Mouse (Mus musculus): ENCODE results near the gene Mndal. TPM values are rescaled to one million over a fixed set of nuclear protein-coding genes. Genes with fewer than 3 reads are reported as not detected.
"Not testable (repeated sequence)": the region's sequence is repeated elsewhere in the genome, so short reads cannot be mapped to it uniquely, and the experiment has no call there.

Mndal gene
- polyA plus RNA-seq, 1 experiment from 2014 or later: not detected

- H3K4me1 ChIP-seq; H3K9me3 ChIP-seq; H3K27ac ChIP-seq; H3K4me3 ChIP-seq; H3K36me3 ChIP-seq (replicated peaks); DNase-seq (ENCODE audit: extremely low spot score, low spot score); H3K27me3 ChIP-seq (ENCODE audit: poor library complexity, severe bottlenecking): not testable (repeated sequence)
- WGBS: 81% methylated on average over 1 of the region's 1 CpGs
Observed at GRCm38 (mm10) chr1:173877125-173877524, 65.2 kb downstream of the Mndal start.

DNA sequence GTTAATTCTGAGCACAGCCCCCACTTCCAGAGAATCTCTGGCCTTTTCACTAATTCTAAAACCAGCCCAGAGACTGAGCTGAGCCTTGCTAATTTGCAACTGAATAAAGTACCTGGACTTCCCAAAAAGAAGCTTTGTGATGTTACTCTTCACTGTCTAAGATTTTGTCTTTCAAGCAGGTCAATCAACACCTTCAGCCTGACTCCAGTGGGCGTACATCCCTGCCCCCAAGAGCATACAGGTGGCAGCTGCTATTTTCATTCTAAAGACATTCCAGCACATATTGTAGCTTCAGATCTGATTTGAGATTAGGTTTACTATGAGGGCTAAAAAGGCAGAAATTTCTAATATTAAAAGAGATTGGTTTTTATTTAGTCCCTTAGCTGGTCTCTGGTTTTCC is 73.7 kb downstream of the Mndal start:
- not testable (repeated sequence) for H3K27ac ChIP-seq; H3K4me1 ChIP-seq; H3K36me3 ChIP-seq (replicated peaks); H3K4me3 ChIP-seq; H3K9me3 ChIP-seq; H3K27me3 ChIP-seq (ENCODE audit: poor library complexity, severe bottlenecking); DNase-seq (ENCODE audit: extremely low spot score, low spot score)
- 81% methylated on average over 1 of the region's 1 CpGs for WGBS

DNA sequence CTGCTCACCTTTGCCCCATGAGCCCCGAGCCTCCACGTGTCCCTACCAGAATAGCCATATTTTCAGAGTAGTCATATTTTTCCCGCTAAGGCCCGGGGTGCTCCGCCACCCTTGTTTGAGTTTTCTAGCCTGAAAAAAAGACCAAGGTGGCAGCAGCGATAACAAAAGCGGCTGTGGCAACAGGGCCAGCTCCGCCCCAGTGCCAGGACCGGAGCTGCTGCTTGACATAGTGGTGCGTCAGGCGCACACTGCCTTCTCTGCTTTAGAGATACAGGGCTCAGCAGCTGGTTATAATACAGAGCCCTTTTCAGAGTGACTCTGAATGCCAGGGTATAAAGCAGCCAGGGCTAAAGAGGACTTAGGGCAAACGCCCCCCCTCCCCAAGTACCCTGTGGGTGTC is 75.8 kb downstream of the Mndal start:
- 88% methylated on average over 12 of the region's 12 CpGs for WGBS
- no peaks in the 10 kb centered on the region for H3K4me1 ChIP-seq

GRCm38 (mm10) chr1:173853711-173854110 is 88.6 kb downstream of the Mndal start:
- H3K4me3 ChIP-seq; H3K4me1 ChIP-seq; H3K27ac ChIP-seq; H3K36me3 ChIP-seq (replicated peaks); DNase-seq (ENCODE audit: extremely low spot score, low spot score); H3K9me3 ChIP-seq; H3K27me3 ChIP-seq (ENCODE audit: poor library complexity, severe bottlenecking): not testable (repeated sequence)

More for the DNA sequence above, 75.8 kb downstream of the Mndal start:
- Histone ChIP-seq H3K27ac (no peak overlapping the region), H3K36me3 (replicated peaks) (no peaks in the 10 kb centered on the region), H3K9me3 (no peaks in the 10 kb centered on the region), H3K27me3 (ENCODE audit: poor library complexity, severe bottlenecking) (no peaks in the 10 kb centered on the region), H3K4me3 (no peak overlapping the region)
- no peak for DNase-seq (ENCODE audit: extremely low spot score, low spot score)

GRCm38 (mm10) chr1:173852853-173853252 is 89.4 kb downstream of the Mndal start:
- H3K27me3 ChIP-seq (ENCODE audit: poor library complexity, severe bottlenecking); H3K36me3 ChIP-seq (replicated peaks); H3K4me3 ChIP-seq; H3K9me3 ChIP-seq; H3K4me1 ChIP-seq; DNase-seq (ENCODE audit: extremely low spot score, low spot score); H3K27ac ChIP-seq: not testable (repeated sequence)
- 72% methylated on average over 4 of the region's 4 CpGs for WGBS

DNA sequence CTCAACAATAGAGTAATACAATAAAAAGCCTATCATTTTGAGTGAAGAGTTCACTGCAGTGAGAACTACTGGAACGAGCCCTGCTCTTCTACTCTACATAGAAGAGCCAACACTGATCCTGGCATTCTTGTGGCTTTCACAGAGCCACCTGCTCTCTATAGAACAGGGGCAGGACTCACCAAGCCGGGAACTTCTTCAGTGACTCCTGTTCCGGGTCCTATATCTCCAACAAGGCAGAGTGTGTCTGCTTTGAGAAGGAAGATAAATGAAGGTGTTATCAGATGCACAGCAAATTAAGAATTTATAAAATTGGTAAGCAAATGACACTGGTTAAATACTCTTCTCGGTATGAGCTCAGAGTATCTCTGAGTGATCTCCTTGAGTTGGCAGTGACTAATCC is 96.1 kb downstream of the Mndal start:
- not testable (repeated sequence) for DNase-seq (ENCODE audit: extremely low spot score, low spot score)

GRCm38 (mm10) chr1:173844754-173845153 is 97.5 kb downstream of the Mndal start:
- no peak overlapping the region for H3K27ac ChIP-seq
- no peak overlapping the region for H3K4me3 ChIP-seq
- H3K9me3 ChIP-seq: no peaks in the 10 kb centered on the region
- H3K27me3 ChIP-seq (ENCODE audit: poor library complexity, severe bottlenecking): no peaks in the 10 kb centered on the region
- WGBS: 90% methylated on average over 1 of the region's 1 CpGs
- no peaks in the 10 kb centered on the region for H3K4me1 ChIP-seq
- no peaks in the 10 kb centered on the region for H3K36me3 ChIP-seq (replicated peaks)
- DNase-seq (ENCODE audit: extremely low spot score, low spot score): no peak

More for the DNA sequence above, 96.1 kb downstream of the Mndal start:
- not testable (repeated sequence) for H3K27me3 ChIP-seq (ENCODE audit: poor library complexity, severe bottlenecking); H3K9me3 ChIP-seq; H3K27ac ChIP-seq; H3K36me3 ChIP-seq (replicated peaks); H3K4me1 ChIP-seq; H3K4me3 ChIP-seq
- WGBS: 86% methylated on average over 4 of the region's 4 CpGs

GRCm38 (mm10) chr1:173821481-173821803 is 120.8 kb downstream of the Mndal start:
- WGBS: 77% methylated on average over 2 of the region's 2 CpGs
- H3K4me3 ChIP-seq; DNase-seq (ENCODE audit: extremely low spot score, low spot score); H3K9me3 ChIP-seq; H3K4me1 ChIP-seq; H3K36me3 ChIP-seq (replicated peaks); H3K27ac ChIP-seq; H3K27me3 ChIP-seq (ENCODE audit: poor library complexity, severe bottlenecking): not testable (repeated sequence)

DNA sequence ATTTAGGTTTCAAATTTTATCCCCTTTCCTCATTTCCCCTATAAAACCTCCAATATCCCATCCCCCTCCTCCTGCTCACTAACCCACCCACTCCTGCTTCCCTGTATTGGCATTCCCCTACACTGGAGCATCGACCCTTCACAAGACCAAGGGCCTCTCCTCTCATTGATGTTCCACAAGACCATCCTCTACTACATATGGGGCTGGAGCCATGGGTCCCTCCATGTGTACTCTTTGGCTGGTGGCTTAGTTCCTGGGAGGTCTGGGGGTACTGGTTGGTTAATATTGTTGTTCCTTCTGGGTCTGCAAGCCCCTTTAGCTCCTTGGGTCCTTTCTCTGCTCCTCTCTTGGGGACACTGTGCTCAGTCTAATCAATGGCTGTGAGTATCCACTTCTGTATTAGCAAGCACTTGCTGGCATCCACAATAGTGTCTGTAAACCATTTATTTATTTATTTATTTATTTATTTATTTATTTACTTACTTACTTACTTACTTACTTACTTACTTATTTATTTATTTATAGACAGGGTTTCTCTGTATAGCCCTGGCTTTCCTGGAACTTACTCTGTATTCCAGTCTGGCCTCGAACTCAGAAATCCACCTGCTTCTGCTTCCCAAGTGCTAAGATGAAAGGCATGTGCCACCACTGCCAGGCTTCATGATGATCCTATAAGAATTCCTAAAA is 121.4 kb downstream of the Mndal start:
- H3K27ac ChIP-seq; H3K4me1 ChIP-seq; H3K9me3 ChIP-seq; H3K27me3 ChIP-seq (ENCODE audit: poor library complexity, severe bottlenecking); DNase-seq (ENCODE audit: extremely low spot score, low spot score); H3K36me3 ChIP-seq (replicated peaks); H3K4me3 ChIP-seq: not testable (repeated sequence)
- WGBS: 80% methylated on average over 2 of the region's 2 CpGs

- WGBS: 85% methylated on average over 2 of the region's 2 CpGs
- not testable (repeated sequence) for H3K27ac ChIP-seq; H3K9me3 ChIP-seq; H3K4me1 ChIP-seq; DNase-seq (ENCODE audit: extremely low spot score, low spot score); H3K4me3 ChIP-seq; H3K36me3 ChIP-seq (replicated peaks); H3K27me3 ChIP-seq (ENCODE audit: poor library complexity, severe bottlenecking)
Observed at GRCm38 (mm10) chr1:173809294-173809693, 133.0 kb downstream of the Mndal start.

GRCm38 (mm10) chr1:173802689-173803281 is 139.5 kb downstream of the Mndal start:
- H3K9me3 ChIP-seq; H3K4me1 ChIP-seq; H3K27me3 ChIP-seq (ENCODE audit: poor library complexity, severe bottlenecking); H3K27ac ChIP-seq; H3K4me3 ChIP-seq; H3K36me3 ChIP-seq (replicated peaks); DNase-seq (ENCODE audit: extremely low spot score, low spot score): not testable (repeated sequence)
- 63% methylated on average over 2 of the region's 2 CpGs for WGBS

- not testable (repeated sequence) for H3K9me3 ChIP-seq; DNase-seq (ENCODE audit: extremely low spot score, low spot score); H3K36me3 ChIP-seq (replicated peaks); H3K27ac ChIP-seq; H3K4me1 ChIP-seq; H3K27me3 ChIP-seq (ENCODE audit: poor library complexity, severe bottlenecking); H3K4me3 ChIP-seq
- 79% methylated on average over 3 of the region's 3 CpGs for WGBS
Observed at GRCm38 (mm10) chr1:173802207-173802606, 140.1 kb downstream of the Mndal start.

GRCm38 (mm10) chr1:173801791-173802190 is 140.5 kb downstream of the Mndal start:
- not testable (repeated sequence) for H3K27me3 ChIP-seq (ENCODE audit: poor library complexity, severe bottlenecking); H3K27ac ChIP-seq; H3K4me3 ChIP-seq; H3K9me3 ChIP-seq; H3K36me3 ChIP-seq (replicated peaks); H3K4me1 ChIP-seq; DNase-seq (ENCODE audit: extremely low spot score, low spot score)
- 90% methylated on average over 2 of the region's 2 CpGs for WGBS

Data from forebrain, embryonic 10.5 days (tissue).